Mouse (Mus musculus) spleen, adult 2 months (tissue): Measurements from ENCODE around the gene Ncs1.

ENCODE experiments used
- CTCF ChIP-seq: fragments of 200-500 bp; IDR thresholded peaks from 2 replicates; pipeline ENCODE4 v1.5.1; 2011; ENCODE audit warnings: mild to moderate bottlenecking, inconsistent platforms; ENCODE audit not compliant: insufficient read depth, insufficient read length, insufficient replicate concordance; ENCODE audit errors: extremely low read depth
- POLR2A ChIP-seq: fragments of 200-500 bp; IDR thresholded peaks from 2 replicates; pipeline ENCODE4 v1.6.1; 2011; ENCODE audit warnings: low read depth, low read length, inconsistent platforms

- TF ChIP-seq CTCF, result no peak
- no peak for TF ChIP-seq POLR2A
These were observed 59.4 kb downstream of the Ncs1 start for GRCm38 (mm10) chr2:31304801-31305665.
